Mouse (Mus musculus) limb, embryonic 13.5 days (tissue): ENCODE measurements around the gene Izumo1r. TPM values are rescaled to one million over a fixed set of nuclear protein-coding genes. Genes with fewer than 3 reads are reported as not detected.

ENCODE experiments used
- ATAC-seq: fragments of 200-750 bp; cut with Nextera tagmentation; 2 replicates; pipeline ENCODE4 v1.8.0; 2017; ENCODE audit warnings: low read depth, moderate number of reproducible peaks, moderate TSS enrichment; ENCODE audit not compliant: low FRiP score
- H3K27ac ChIP-seq: fragments of 300-500 bp; sonication (generic); 2 replicates; pipeline ENCODE4 v1.5.1; 2015; ENCODE audit warnings: inconsistent platforms, mild to moderate bottlenecking, moderate library complexity
- H3K27me3 ChIP-seq: fragments of 300-500 bp; sonication (generic); 2 replicates; pipeline ENCODE4 v1.6.1; 2015; ENCODE audit warnings: mild to moderate bottlenecking, inconsistent platforms
- H3K36me3 ChIP-seq: fragments of 300-500 bp; sonication (generic); 2 replicates; pipeline ENCODE4 v1.6.1; 2015; ENCODE audit warnings: inconsistent platforms, mild to moderate bottlenecking, moderate library complexity
- H3K4me1 ChIP-seq: fragments of 300-500 bp; sonication (generic); 2 replicates; pipeline ENCODE4 v1.6.1; 2015; ENCODE audit warnings: inconsistent platforms
- H3K4me2 ChIP-seq: fragments of 300-500 bp; sonication (generic); replicated peaks from 2 replicates; pipeline ENCODE4 v1.6.1; 2015; ENCODE audit warnings: inconsistent platforms, mild to moderate bottlenecking, moderate library complexity
- H3K4me3 ChIP-seq: fragments of 300-500 bp; sonication (generic); 2 replicates; pipeline ENCODE4 v1.5.1; 2015; ENCODE audit warnings: moderate library complexity, mild to moderate bottlenecking, inconsistent platforms
- H3K9ac ChIP-seq: fragments of 300-500 bp; sonication (generic); 2 replicates; pipeline ENCODE4 v1.6.1; 2015; ENCODE audit warnings: mild to moderate bottlenecking, inconsistent platforms
- H3K9me3 ChIP-seq: fragments of 300-500 bp; sonication (generic); 2 replicates; pipeline ENCODE4 v1.6.1; 2016; ENCODE audit warnings: inconsistent platforms
- WGBS: fragments of 180-500 bp; shearing (Covaris S2); methylation state at CpG from one replicate; pipeline ENCODE4 v1.1.7; 2015; 5-methylcytosine and 5-hydroxymethylcytosine counted together
- polyA plus RNA-seq: library from polyadenylated mRNA; unstranded; fragments of >200 nt; fragmentation: Nextera tagmentation; extraction: Ambion mirVana; gene quantifications from 2 replicates; pipeline ENCODE4 v1.2.1, GENCODE M21; 2015

Gene Izumo1r
- polyA plus RNA-seq, 1 experiment from 2014 or later = 0.34 TPM

DNA sequence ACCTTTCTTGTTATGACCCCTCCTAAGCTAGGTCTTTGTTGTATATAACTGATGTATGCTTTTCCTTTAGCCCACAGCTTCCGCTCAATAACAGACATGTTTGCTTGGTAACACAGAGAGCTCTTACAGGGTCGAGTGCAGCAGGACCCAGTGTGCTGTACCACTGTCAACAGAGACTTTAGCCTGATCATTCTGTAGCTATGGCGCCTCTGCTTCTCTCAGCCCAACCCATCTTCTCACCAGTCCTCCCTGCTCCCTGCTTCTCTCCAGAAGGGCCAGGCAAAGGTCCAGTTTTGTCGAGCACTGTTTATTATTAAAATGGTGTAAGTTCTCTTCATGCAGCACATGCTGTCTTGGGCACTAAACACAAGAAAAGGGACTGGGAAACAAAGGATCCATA, 19.9 kb upstream of the Izumo1r start:
- no peak overlapping the region for H3K4me3 ChIP-seq
- H3K36me3 ChIP-seq = no peaks in the 10 kb centered on the region
- H3K27ac ChIP-seq = no peak overlapping the region
- no peaks in the 10 kb centered on the region for H3K27me3 ChIP-seq
- no peak overlapping the region for H3K4me2 ChIP-seq
- no peak for ATAC-seq
- no peak overlapping the region for H3K9ac ChIP-seq
- H3K9me3 ChIP-seq = no peaks in the 10 kb centered on the region
- no peaks in the 10 kb centered on the region for H3K4me1 ChIP-seq
- 68% methylated on average over 4 of the region's 4 CpGs for WGBS

DNA sequence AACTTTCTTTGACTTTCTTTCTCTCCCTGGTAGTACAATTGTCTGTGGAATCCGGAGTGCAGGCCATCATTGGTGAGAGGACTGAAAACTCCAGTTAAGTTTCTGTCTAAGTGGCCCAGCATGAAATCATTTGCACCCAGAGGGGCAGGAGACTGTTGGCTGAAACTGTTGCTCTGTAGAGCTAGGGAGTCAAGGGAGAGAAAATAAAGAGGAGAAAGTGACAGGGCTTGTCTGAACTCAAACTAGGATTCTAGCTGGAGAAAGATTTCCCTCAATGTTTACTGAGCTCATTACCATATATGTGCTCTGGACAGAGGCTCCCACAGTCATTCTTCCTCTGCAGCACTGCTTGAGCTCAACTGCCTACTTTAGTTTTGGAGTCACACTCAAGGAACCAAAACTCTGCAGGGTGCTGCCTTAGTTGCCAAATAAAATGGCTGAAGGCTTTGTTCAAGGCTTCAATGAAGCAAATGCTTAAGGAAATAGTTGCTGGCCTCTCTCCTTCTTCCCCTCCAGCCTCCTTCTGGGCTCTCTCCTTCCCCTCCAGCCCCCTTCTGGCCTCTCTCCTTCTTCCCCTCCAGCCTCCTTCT, 18.3 kb upstream of the Izumo1r start:
- Histone ChIP-seq H3K4me3 (no peak overlapping the region), H3K4me2 (no peak overlapping the region), H3K9me3 (no peaks in the 10 kb centered on the region), H3K4me1 (no peaks in the 10 kb centered on the region), H3K9ac (no peak overlapping the region), H3K27me3 (no peaks in the 10 kb centered on the region), H3K27ac (no peak overlapping the region), H3K36me3 (no peaks in the 10 kb centered on the region)
- WGBS = 44% methylated on average over 1 of the region's 1 CpGs
- no peak for ATAC-seq

DNA sequence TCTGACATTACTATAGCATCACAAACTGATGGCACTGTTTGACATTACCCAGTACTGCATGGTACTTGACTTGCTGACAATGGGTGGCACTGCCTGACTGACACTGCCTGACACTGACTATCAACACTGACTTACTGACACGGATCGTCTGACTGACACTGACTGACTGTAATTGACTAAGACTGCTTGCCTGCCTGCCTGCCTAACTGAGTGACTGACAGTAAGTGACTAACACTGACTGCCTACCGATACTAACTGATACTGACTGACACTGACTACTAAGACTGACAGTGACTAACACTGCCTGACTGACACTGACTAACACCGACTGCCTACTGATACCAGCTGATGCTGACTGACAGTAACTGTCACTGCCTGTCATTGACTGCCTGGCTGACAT, 17.5 kb upstream of the Izumo1r start:
- ATAC-seq = no peak
- Histone ChIP-seq H3K4me2 (no peak overlapping the region), H3K9ac (no peak overlapping the region), H3K9me3 (no peaks in the 10 kb centered on the region), H3K4me3 (no peak overlapping the region), H3K27ac (no peak overlapping the region), H3K4me1 (no peaks in the 10 kb centered on the region), H3K36me3 (no peaks in the 10 kb centered on the region), H3K27me3 (no peaks in the 10 kb centered on the region)
- 74% methylated on average over 4 of the region's 4 CpGs for WGBS

- Histone ChIP-seq H3K27ac (no peak overlapping the region), H3K4me1 (no peaks in the 10 kb centered on the region), H3K36me3 (no peaks in the 10 kb centered on the region), H3K4me3 (no peak overlapping the region), H3K9me3 (no peaks in the 10 kb centered on the region), H3K27me3 (no peaks in the 10 kb centered on the region), H3K4me2 (no peak overlapping the region), H3K9ac (no peak overlapping the region)
- ATAC-seq = no peak
- WGBS = 69% methylated on average over 4 of the region's 4 CpGs
These were observed 16.9 kb upstream of the Izumo1r start for GRCm38 (mm10) chr9:14920608-14921007.

DNA sequence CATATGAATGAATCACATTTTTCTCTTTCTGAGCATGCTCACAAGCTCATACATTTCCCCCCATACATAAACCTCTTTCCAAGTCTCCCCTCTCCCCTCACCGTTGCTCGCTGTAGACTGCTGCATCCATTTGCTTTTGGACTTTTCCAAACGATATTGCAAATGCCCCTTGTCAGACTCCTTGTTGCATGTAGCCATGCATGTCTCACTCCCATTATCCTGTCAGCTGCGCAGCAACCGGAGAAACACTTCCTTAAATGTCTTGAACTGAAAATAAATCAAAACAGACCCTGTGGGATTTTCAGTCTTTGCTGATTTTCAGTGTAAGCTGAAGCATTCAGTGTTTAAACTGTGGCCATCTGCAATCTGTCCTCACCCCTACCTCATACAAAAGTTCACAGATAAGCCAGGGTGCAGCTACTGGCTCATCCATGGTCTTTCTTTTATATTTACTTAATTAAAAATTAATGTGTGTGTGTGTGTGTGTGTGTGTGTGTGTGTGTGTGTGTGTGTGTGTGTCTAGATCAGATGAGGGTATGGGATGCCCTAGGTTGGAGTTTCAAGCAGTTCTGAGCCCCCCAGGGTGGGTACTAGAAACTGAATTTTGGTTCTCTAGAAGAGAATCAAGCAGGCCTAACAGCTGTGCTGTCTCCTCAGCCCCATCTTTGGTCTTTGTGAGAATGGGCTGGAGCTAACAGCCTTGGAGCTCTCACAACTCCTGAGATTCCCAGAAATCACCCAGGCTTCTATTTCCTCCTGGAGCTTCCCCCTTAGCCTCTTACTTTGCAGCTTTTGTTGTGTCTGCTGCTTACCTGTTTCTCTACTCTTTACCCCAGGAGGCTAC, 15.3 kb upstream of the Izumo1r start:
- Histone ChIP-seq H3K4me3 (no peak overlapping the region), H3K9me3 (no peaks in the 10 kb centered on the region), H3K4me1 (no peaks in the 10 kb centered on the region), H3K27me3 (no peaks in the 10 kb centered on the region), H3K4me2 (no peak overlapping the region), H3K9ac (no peak overlapping the region), H3K36me3 (no peaks in the 10 kb centered on the region), H3K27ac (no peak overlapping the region)
- WGBS = 65% methylated on average over 5 of the region's 5 CpGs
- no peak for ATAC-seq

DNA sequence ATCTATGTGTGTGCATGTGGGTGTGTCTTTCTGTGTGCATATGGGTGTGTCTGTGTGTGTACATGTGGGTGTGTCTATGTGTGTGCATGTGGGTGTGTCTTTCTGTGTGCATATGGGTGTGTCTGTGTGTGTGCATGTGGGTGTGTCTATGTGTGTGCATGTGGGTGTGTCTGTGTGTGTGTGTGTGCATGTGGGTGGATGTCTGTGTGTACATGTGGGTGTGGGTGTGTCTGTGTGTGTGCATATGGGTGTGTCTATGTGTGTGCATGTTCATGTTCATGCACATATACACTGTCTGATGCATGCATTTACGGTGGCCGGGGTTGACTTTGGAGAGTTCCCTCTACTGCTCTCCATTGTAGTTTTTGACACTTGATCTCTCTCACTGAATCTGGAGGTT, 13.9 kb upstream of the Izumo1r start:
- ATAC-seq = no peak
- 93% methylated on average over 2 of the region's 2 CpGs for WGBS
- no peaks in the 10 kb centered on the region for H3K4me1 ChIP-seq

DNA sequence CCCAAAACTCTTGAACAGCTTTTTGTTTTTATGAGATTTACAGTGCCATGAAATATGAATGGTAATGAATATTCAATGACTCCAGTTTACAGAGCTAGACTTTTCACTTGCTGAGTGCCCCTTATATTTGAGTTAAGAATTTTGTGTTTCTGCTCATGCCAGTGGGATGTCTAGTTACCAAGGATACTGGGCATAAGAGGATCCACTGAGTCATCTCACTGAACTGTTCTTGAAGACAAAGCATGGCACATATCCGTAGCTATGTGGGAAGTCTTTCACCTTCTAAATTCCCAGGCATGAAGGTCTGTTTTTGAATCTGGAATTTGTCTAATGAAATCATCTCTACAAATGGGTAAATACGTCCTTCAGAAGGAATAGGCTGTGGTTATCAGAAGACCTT, 8.3 kb upstream of the Izumo1r start:
- H3K27ac ChIP-seq = no peak overlapping the region
- H3K4me2 ChIP-seq = no peak overlapping the region
- ATAC-seq = no peak
- no peak overlapping the region for H3K9ac ChIP-seq
- H3K27me3 ChIP-seq = no peaks in the 10 kb centered on the region
- H3K9me3 ChIP-seq = no peaks in the 10 kb centered on the region
- no peaks in the 10 kb centered on the region for H3K36me3 ChIP-seq
- H3K4me3 ChIP-seq = no peak overlapping the region
- WGBS = 81% methylated on average over 2 of the region's 2 CpGs
- H3K4me1 ChIP-seq = no peaks in the 10 kb centered on the region; the same call in 1 of the 2 replicates

More for the DNA sequence above, 13.9 kb upstream of the Izumo1r start:
- H3K9ac ChIP-seq = no peak overlapping the region
- no peak overlapping the region for H3K4me2 ChIP-seq
- no peaks in the 10 kb centered on the region for H3K9me3 ChIP-seq
- no peaks in the 10 kb centered on the region for H3K27me3 ChIP-seq
- no peak overlapping the region for H3K27ac ChIP-seq
- no peaks in the 10 kb centered on the region for H3K36me3 ChIP-seq
- no peak overlapping the region for H3K4me3 ChIP-seq

GRCm38 (mm10) chr9:14909981-14910380, 6.2 kb upstream of the Izumo1r start:
- H3K27ac ChIP-seq = no peak overlapping the region
- 57% methylated on average over 5 of the region's 5 CpGs for WGBS
- no peak for ATAC-seq
- no peak overlapping the region for H3K4me2 ChIP-seq
- H3K9me3 ChIP-seq = no peaks in the 10 kb centered on the region
- no peaks in the 10 kb centered on the region for H3K36me3 ChIP-seq
- no peak overlapping the region for H3K4me3 ChIP-seq
- H3K27me3 ChIP-seq = no peaks in the 10 kb centered on the region
- no peak overlapping the region for H3K9ac ChIP-seq
- H3K4me1 ChIP-seq = peaks cover 8% of the 10 kb centered on the region

DNA sequence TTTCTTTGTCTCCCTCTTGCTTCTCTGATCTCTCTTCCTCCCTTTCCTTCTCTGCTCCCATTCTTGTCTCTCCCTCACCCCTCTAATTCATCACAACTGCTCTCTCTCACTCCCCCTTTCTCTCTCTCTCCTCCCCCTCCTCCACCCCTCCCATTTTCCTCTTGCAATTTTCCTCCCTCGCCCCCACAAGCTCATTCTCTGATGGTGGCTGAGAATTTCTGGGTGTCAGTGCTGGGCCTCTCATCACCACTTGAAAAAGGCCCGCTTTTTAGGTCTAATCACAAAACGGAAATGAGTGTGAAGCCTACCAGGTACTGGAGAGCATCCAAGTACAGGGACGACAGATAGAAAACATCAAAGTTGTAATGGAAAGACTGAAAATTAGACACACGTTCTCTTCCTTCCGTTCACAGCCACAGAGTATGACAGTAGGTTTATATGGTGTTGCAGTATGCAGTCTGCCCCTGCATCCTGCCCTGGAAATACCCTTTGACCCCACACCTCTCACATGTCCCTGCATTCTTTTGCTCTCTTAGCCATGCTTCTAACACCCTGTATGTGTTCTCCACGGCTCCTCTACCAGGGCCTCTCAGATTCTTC, 4.2 kb upstream of the Izumo1r start:
- no peak overlapping the region for H3K9ac ChIP-seq
- H3K36me3 ChIP-seq = no peaks in the 10 kb centered on the region
- no peak overlapping the region for H3K4me2 ChIP-seq
- ATAC-seq = no peak
- H3K27me3 ChIP-seq = 0 out of 2 replicates have a peak, but pooled peaks cover 4% of the 10 kb centered on the region
- no peak overlapping the region for H3K27ac ChIP-seq
- WGBS = 46% methylated on average over 7 of the region's 7 CpGs
- H3K4me3 ChIP-seq = no peak overlapping the region
- H3K9me3 ChIP-seq = no peaks in the 10 kb centered on the region
- peaks cover 22% of the 10 kb centered on the region for H3K4me1 ChIP-seq

- Histone ChIP-seq H3K27ac (no peak overlapping the region), H3K27me3 (0 out of 2 replicates have a peak, but pooled peaks cover 4% of the 10 kb centered on the region), H3K9ac (no peak overlapping the region), H3K36me3 (no peaks in the 10 kb centered on the region), H3K9me3 (no peaks in the 10 kb centered on the region), H3K4me3 (no peak overlapping the region), H3K4me1 (peaks cover 22% of the 10 kb centered on the region), H3K4me2 (no peak overlapping the region)
- 38% methylated on average over 3 of the region's 3 CpGs for WGBS
- no peak for ATAC-seq
These were observed 2.2 kb upstream of the Izumo1r start for GRCm38 (mm10) chr9:14905956-14906355.

DNA sequence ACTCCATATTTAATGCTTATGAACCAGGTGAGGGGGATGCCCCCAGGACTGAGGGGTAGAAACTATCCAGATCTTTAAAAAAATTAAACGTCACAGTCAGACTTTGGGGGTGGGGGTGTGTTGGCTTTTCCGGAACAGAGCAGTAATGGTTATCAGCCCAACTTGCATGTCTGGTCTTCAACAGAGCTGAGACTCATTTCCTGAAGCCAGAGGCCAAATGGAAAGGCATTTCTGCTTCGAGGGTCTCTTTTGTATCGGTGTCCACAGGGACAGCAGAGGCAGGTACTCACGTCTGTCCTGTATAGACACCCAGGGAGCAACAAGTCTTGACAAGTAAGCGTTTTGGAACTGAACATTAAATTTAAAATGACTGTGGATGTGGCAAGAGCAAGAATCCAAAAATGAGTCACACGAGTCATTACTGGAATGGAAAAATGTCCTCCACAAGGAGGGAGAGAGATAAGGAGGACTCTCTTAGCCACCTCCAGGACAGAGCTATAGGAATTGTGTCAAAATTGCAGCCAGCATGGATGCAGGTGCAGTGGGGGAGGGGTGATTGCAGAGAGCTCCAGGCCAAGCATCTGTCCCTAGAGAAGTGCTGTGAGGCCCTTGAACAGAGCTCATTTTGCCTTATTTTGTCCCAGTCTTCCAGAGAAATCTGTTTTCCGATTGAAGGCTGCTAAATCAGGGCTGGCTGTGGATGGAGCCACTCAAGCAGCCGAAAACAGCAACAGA, 1.2 kb upstream of the Izumo1r start:
- H3K9me3 ChIP-seq = no peaks in the 10 kb centered on the region
- H3K4me2 ChIP-seq = no peak overlapping the region
- no peak overlapping the region for H3K4me3 ChIP-seq
- H3K36me3 ChIP-seq = no peaks in the 10 kb centered on the region
- H3K27me3 ChIP-seq = 0 out of 2 replicates have a peak, but pooled peaks cover 4% of the 10 kb centered on the region
- H3K9ac ChIP-seq = peak overlapping the region; percentile 25; the same call in 1 of the 2 replicates
- peaks cover 22% of the 10 kb centered on the region for H3K4me1 ChIP-seq
- 33% methylated on average over 9 of the region's 9 CpGs for WGBS
- peak; percentile 37 for ATAC-seq
- no peak overlapping the region; the same call in 1 of the 2 replicates for H3K27ac ChIP-seq

- Histone ChIP-seq H3K4me3 (no peak overlapping the region), H3K27ac (no peak overlapping the region), H3K4me2 (no peak overlapping the region), H3K4me1 (peaks cover 22% of the 10 kb centered on the region), H3K36me3 (no peaks in the 10 kb centered on the region), H3K9me3 (no peaks in the 10 kb centered on the region), H3K27me3 (0 out of 2 replicates have a peak, but pooled peaks cover 4% of the 10 kb centered on the region), H3K9ac (no peak overlapping the region)
- WGBS = 87% methylated on average over 3 of the region's 3 CpGs
- ATAC-seq = no peak
These were observed 743 bp downstream of the Izumo1r start for GRCm38 (mm10) chr9:14903006-14903405.
